Mouse (Mus musculus): ENCODE measurements around the gene Ddx23. TPM values are rescaled to one million over a fixed set of nuclear protein-coding genes. Genes with fewer than 3 reads are reported as not detected.

Ddx23 gene
- polyA plus RNA-seq, 1 experiment from 2014 or later, result 24.9 TPM

- Histone ChIP-seq H3K27ac (ENCODE audit: low read depth, low read length) (no peak overlapping the region), H3K36me3 (ENCODE audit: control insufficient read depth, insufficient read depth, low read length) (no peaks in the 10 kb centered on the region), H3K9me3 (ENCODE audit: control insufficient read depth, low read length) (no peaks in the 10 kb centered on the region), H3K9ac (replicated peaks; ENCODE audit: low read depth, low read length) (peak overlapping the region; percentile 58), H3K4me3 (ENCODE audit: low read depth, low read length) (peak overlapping the region; percentile 40), H3K27me3 (ENCODE audit: control insufficient read depth, insufficient read depth, low read length) (no peaks in the 10 kb centered on the region), H3K4me2 (ENCODE audit: low read depth, low read length) (peak overlapping the region; percentile 97), H3K4me1 (ENCODE audit: control insufficient read depth, insufficient read depth, low read length) (peaks cover 21% of the 10 kb centered on the region; the same call in 1 of the 2 replicates)
- no peak for ATAC-seq (ENCODE audit: low read depth)
- WGBS, result 1% methylated on average over 9 of the region's 9 CpGs
These were observed 13.8 kb upstream of the Ddx23 start for GRCm38 (mm10) chr15:98676471-98676870.

GRCm38 (mm10) chr15:98675634-98676250, 13.0 kb upstream of the Ddx23 start:
- peak overlapping the region; percentile 21 for H3K9ac ChIP-seq (replicated peaks; ENCODE audit: low read depth, low read length)
- no peaks in the 10 kb centered on the region for H3K27me3 ChIP-seq (ENCODE audit: control insufficient read depth, insufficient read depth, low read length)
- H3K9me3 ChIP-seq (ENCODE audit: control insufficient read depth, low read length), result no peaks in the 10 kb centered on the region
- no peaks in the 10 kb centered on the region for H3K36me3 ChIP-seq (ENCODE audit: control insufficient read depth, insufficient read depth, low read length)
- H3K27ac ChIP-seq (ENCODE audit: low read depth, low read length), result peak overlapping the region; percentile 44; the same call in 1 of the 2 replicates
- H3K4me2 ChIP-seq (ENCODE audit: low read depth, low read length), result peak overlapping the region; percentile 97
- peaks cover 21% of the 10 kb centered on the region; the same call in 1 of the 2 replicates for H3K4me1 ChIP-seq (ENCODE audit: control insufficient read depth, insufficient read depth, low read length)
- no peak for ATAC-seq (ENCODE audit: low read depth)
- H3K4me3 ChIP-seq (ENCODE audit: low read depth, low read length), result peak overlapping the region; percentile 40
- 3% methylated on average over 14 of the region's 14 CpGs for WGBS

GRCm38 (mm10) chr15:98674994-98675545, 12.4 kb upstream of the Ddx23 start:
- H3K4me3 ChIP-seq (ENCODE audit: low read depth, low read length), result peak overlapping the region; percentile 40
- H3K36me3 ChIP-seq (ENCODE audit: control insufficient read depth, insufficient read depth, low read length), result no peaks in the 10 kb centered on the region
- H3K27me3 ChIP-seq (ENCODE audit: control insufficient read depth, insufficient read depth, low read length), result no peaks in the 10 kb centered on the region
- H3K4me1 ChIP-seq (ENCODE audit: control insufficient read depth, insufficient read depth, low read length), result peaks cover 21% of the 10 kb centered on the region; the same call in 1 of the 2 replicates
- H3K4me2 ChIP-seq (ENCODE audit: low read depth, low read length), result peak overlapping the region; percentile 97
- ATAC-seq (ENCODE audit: low read depth), result peak; percentile 32; the same call in 1 of the 2 replicates
- H3K27ac ChIP-seq (ENCODE audit: low read depth, low read length), result peak overlapping the region; percentile 44; the same call in 1 of the 2 replicates
- 3% methylated on average over 11 of the region's 11 CpGs for WGBS
- H3K9me3 ChIP-seq (ENCODE audit: control insufficient read depth, low read length), result no peaks in the 10 kb centered on the region
- H3K9ac ChIP-seq (replicated peaks; ENCODE audit: low read depth, low read length), result peak overlapping the region; percentile 21

- H3K27me3 ChIP-seq (ENCODE audit: control insufficient read depth, insufficient read depth, low read length), result no peaks in the 10 kb centered on the region
- WGBS, result 7% methylated on average over 7 of the region's 7 CpGs
- H3K9ac ChIP-seq (replicated peaks; ENCODE audit: low read depth, low read length), result peak overlapping the region; percentile 25
- no peaks in the 10 kb centered on the region for H3K36me3 ChIP-seq (ENCODE audit: control insufficient read depth, insufficient read depth, low read length)
- peak; percentile 64 for ATAC-seq (ENCODE audit: low read depth)
- H3K4me1 ChIP-seq (ENCODE audit: control insufficient read depth, insufficient read depth, low read length), result peaks cover 21% of the 10 kb centered on the region; the same call in 1 of the 2 replicates
- no peaks in the 10 kb centered on the region for H3K9me3 ChIP-seq (ENCODE audit: control insufficient read depth, low read length)
- peak overlapping the region; percentile 44 for H3K27ac ChIP-seq (ENCODE audit: low read depth, low read length)
- H3K4me2 ChIP-seq (ENCODE audit: low read depth, low read length), result peak overlapping the region; percentile 97
- H3K4me3 ChIP-seq (ENCODE audit: low read depth, low read length), result peak overlapping the region; percentile 40
These were observed 11.7 kb upstream of the Ddx23 start for GRCm38 (mm10) chr15:98674284-98674993.

GRCm38 (mm10) chr15:98673732-98674131, 11.0 kb upstream of the Ddx23 start:
- Histone ChIP-seq H3K4me1 (ENCODE audit: control insufficient read depth, insufficient read depth, low read length) (peaks cover 21% of the 10 kb centered on the region; the same call in 1 of the 2 replicates), H3K9me3 (ENCODE audit: control insufficient read depth, low read length) (no peaks in the 10 kb centered on the region), H3K27ac (ENCODE audit: low read depth, low read length) (peak overlapping the region; percentile 3), H3K27me3 (ENCODE audit: control insufficient read depth, insufficient read depth, low read length) (no peaks in the 10 kb centered on the region), H3K4me3 (ENCODE audit: low read depth, low read length) (no peak overlapping the region), H3K4me2 (ENCODE audit: low read depth, low read length) (peak overlapping the region; percentile 97; the same call in 1 of the 2 replicates), H3K36me3 (ENCODE audit: control insufficient read depth, insufficient read depth, low read length) (no peaks in the 10 kb centered on the region), H3K9ac (replicated peaks; ENCODE audit: low read depth, low read length) (no peak overlapping the region; the same call in 1 of the 2 replicates)
- 83% methylated on average over 7 of the region's 7 CpGs for WGBS
- ATAC-seq (ENCODE audit: low read depth), result no peak

GRCm38 (mm10) chr15:98672592-98672991, 9.9 kb upstream of the Ddx23 start:
- ATAC-seq (ENCODE audit: low read depth), result no peak
- H3K36me3 ChIP-seq (ENCODE audit: control insufficient read depth, insufficient read depth, low read length), result no peaks in the 10 kb centered on the region

GRCm38 (mm10) chr15:98664042-98664907, 1.6 kb upstream of the Ddx23 start:
- WGBS, result 85% methylated on average over 11 of the region's 11 CpGs
- no peak overlapping the region for H3K27ac ChIP-seq (ENCODE audit: low read depth, low read length)
- no peaks in the 10 kb centered on the region for H3K9me3 ChIP-seq (ENCODE audit: control insufficient read depth, low read length)
- H3K4me3 ChIP-seq (ENCODE audit: low read depth, low read length), result no peak overlapping the region
- H3K4me2 ChIP-seq (ENCODE audit: low read depth, low read length), result no peak overlapping the region
- no peak for ATAC-seq (ENCODE audit: low read depth)
- H3K36me3 ChIP-seq (ENCODE audit: control insufficient read depth, insufficient read depth, low read length), result no peaks in the 10 kb centered on the region
- H3K4me1 ChIP-seq (ENCODE audit: control insufficient read depth, insufficient read depth, low read length), result peaks cover 5% of the 10 kb centered on the region; the same call in 1 of the 2 replicates
- no peaks in the 10 kb centered on the region for H3K27me3 ChIP-seq (ENCODE audit: control insufficient read depth, insufficient read depth, low read length)
- no peak overlapping the region for H3K9ac ChIP-seq (replicated peaks; ENCODE audit: low read depth, low read length)

More at GRCm38 (mm10) chr15:98672592-98672991, 9.9 kb upstream of the Ddx23 start:
- Histone ChIP-seq H3K27me3 (ENCODE audit: control insufficient read depth, insufficient read depth, low read length) (no peaks in the 10 kb centered on the region), H3K9me3 (ENCODE audit: control insufficient read depth, low read length) (no peaks in the 10 kb centered on the region), H3K4me2 (ENCODE audit: low read depth, low read length) (no peak overlapping the region), H3K4me1 (ENCODE audit: control insufficient read depth, insufficient read depth, low read length) (peaks cover 21% of the 10 kb centered on the region; the same call in 1 of the 2 replicates), H3K4me3 (ENCODE audit: low read depth, low read length) (no peak overlapping the region), H3K9ac (replicated peaks; ENCODE audit: low read depth, low read length) (no peak overlapping the region), H3K27ac (ENCODE audit: low read depth, low read length) (no peak overlapping the region)
- WGBS, result 86% methylated on average over 4 of the region's 4 CpGs

GRCm38 (mm10) chr15:98662198-98662566, 512 bp downstream of the Ddx23 start:
- ATAC-seq (ENCODE audit: low read depth), result no peak

More at GRCm38 (mm10) chr15:98662198-98662566, 512 bp downstream of the Ddx23 start:
- Histone ChIP-seq H3K4me3 (ENCODE audit: low read depth, low read length) (peak overlapping the region; percentile 80), H3K27me3 (ENCODE audit: control insufficient read depth, insufficient read depth, low read length) (no peaks in the 10 kb centered on the region), H3K36me3 (ENCODE audit: control insufficient read depth, insufficient read depth, low read length) (peaks cover 10% of the 10 kb centered on the region), H3K4me1 (ENCODE audit: control insufficient read depth, insufficient read depth, low read length) (peaks cover 5% of the 10 kb centered on the region; the same call in 1 of the 2 replicates), H3K9me3 (ENCODE audit: control insufficient read depth, low read length) (no peaks in the 10 kb centered on the region), H3K4me2 (ENCODE audit: low read depth, low read length) (peak overlapping the region; percentile 68), H3K27ac (ENCODE audit: low read depth, low read length) (peak overlapping the region; percentile 83), H3K9ac (replicated peaks; ENCODE audit: low read depth, low read length) (peak overlapping the region; percentile 81)
- WGBS, result 2% methylated on average over 14 of the region's 14 CpGs

Data from neural tube, embryonic 14.5 days (tissue).